Mouse (Mus musculus) frontal cortex, postnatal 25 days (tissue): ENCODE measurements around the gene Fkbpl.

Experiments used
- DNase-seq, 2 experiments: peaks; one replicate each; pipeline ENCODE4 v3.0.0; 2022; ENCODE audit warnings: low spot score in 2 of 2

The Fkbpl gene

DNA sequence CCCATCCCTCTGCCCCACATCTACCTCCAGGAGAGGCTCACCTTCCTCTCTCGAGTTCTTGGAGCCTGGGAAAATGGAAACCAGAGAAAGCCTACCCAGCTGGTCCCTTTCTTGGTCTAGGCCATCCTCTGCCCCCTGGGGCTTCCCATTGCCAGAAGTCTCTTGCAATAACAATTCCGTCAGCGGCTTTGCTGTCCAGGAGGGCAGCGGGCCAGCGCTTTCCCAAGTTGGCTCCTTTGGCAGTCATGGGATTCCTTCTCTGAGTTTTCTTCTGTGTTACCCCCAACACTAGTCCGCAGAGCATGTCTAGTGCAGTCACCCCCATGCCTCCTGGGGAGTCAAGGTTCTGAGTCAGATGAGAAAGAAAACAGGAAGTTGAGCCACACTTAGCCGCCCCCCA lies 48.3 kb downstream of the Fkbpl start:
- no peak for DNase-seq
